Mouse (Mus musculus) thymus, adult 2 months (tissue): ENCODE results near the gene Fam118b. TPM values are rescaled to one million over a fixed set of nuclear protein-coding genes. Genes with fewer than 3 reads are reported as not detected.

Source experiments
- DNase-seq: peaks from one replicate; pipeline ENCODE4 v3.0.0; 2021
- H3K27ac ChIP-seq: fragments of 200-500 bp; 2 replicates; pipeline ENCODE4 v1.5.1; 2012; ENCODE audit warnings: low read length, control low read depth; ENCODE audit not compliant: control insufficient read depth, insufficient read depth
- H3K27me3 ChIP-seq: fragments of 200-500 bp; 2 replicates; pipeline ENCODE4 v1.6.1; 2012; ENCODE audit warnings: mild to moderate bottlenecking, low read length, moderate library complexity, mixed read lengths; ENCODE audit not compliant: control insufficient read depth, insufficient read depth
- H3K36me3 ChIP-seq: fragments of 200-500 bp; 2 replicates; pipeline ENCODE4 v1.6.1; 2012; ENCODE audit warnings: mild to moderate bottlenecking, low read length, moderate library complexity; ENCODE audit not compliant: control insufficient read depth, insufficient read depth
- H3K4me1 ChIP-seq: fragments of 200-500 bp; replicated peaks from 2 replicates; pipeline ENCODE4 v1.6.1; 2012; ENCODE audit warnings: low read length; ENCODE audit not compliant: control insufficient read depth, insufficient read depth
- H3K4me3 ChIP-seq: fragments of 200-500 bp; 2 replicates; pipeline ENCODE4 v1.5.1; 2012; ENCODE audit warnings: mild to moderate bottlenecking, low read length, control low read depth, moderate library complexity; ENCODE audit not compliant: control insufficient read depth, insufficient read depth
- CTCF ChIP-seq: fragments of 200-500 bp; IDR thresholded peaks from 2 replicates; pipeline ENCODE4 v1.5.1; 2012; ENCODE audit warnings: mild to moderate bottlenecking, control low read depth, low read length, moderate library complexity, borderline replicate concordance; ENCODE audit not compliant: control insufficient read depth, poor library complexity, insufficient read depth; ENCODE audit errors: extremely low read depth
- POLR2A ChIP-seq: fragments of 200-500 bp; IDR thresholded peaks from 2 replicates; pipeline ENCODE4 v1.6.1; 2012; ENCODE audit warnings: mild to moderate bottlenecking, low read length, control low read depth, moderate library complexity; ENCODE audit not compliant: control insufficient read depth, poor library complexity, insufficient read depth; ENCODE audit errors: extremely low read depth
- WGBS: fragments of 180-500 bp; shearing (Covaris S2); methylation state at CpG from one replicate; pipeline ENCODE4 v1.1.7; 2018; 5-methylcytosine and 5-hydroxymethylcytosine counted together
- polyA plus RNA-seq: library from polyadenylated mRNA; depleted of rRNA; stranded (reverse); fragments of >200 nt; gene quantifications from 2 replicates; pipeline ENCODE4 v1.2.3, GENCODE M21; 2012

The Fam118b gene
- polyA plus RNA-seq, 1 experiment, result 20.6 TPM

- no peak for DNase-seq
- Histone ChIP-seq H3K4me1 (no peaks in the 10 kb centered on the region), H3K4me3 (no peak overlapping the region), H3K27me3 (no peaks in the 10 kb centered on the region), H3K27ac (no peak overlapping the region), H3K36me3 (no peaks in the 10 kb centered on the region)
- TF ChIP-seq CTCF, result no peak
- no peak for TF ChIP-seq POLR2A
- WGBS, result 87% methylated on average over 7 of the region's 7 CpGs
Measured at GRCm38 (mm10) chr9:35307461-35307860, 39.9 kb upstream of the Fam118b start.

- no peak for DNase-seq
- Histone ChIP-seq H3K4me3 (no peak overlapping the region), H3K27ac (no peak overlapping the region), H3K36me3 (no peaks in the 10 kb centered on the region), H3K4me1 (no peaks in the 10 kb centered on the region), H3K27me3 (no peaks in the 10 kb centered on the region)
- no peak for TF ChIP-seq POLR2A
- no peak for TF ChIP-seq CTCF
- 96% methylated on average over 3 of the region's 3 CpGs for WGBS
Measured at GRCm38 (mm10) chr9:35302172-35302571, 34.6 kb upstream of the Fam118b start.

GRCm38 (mm10) chr9:35297791-35298190 is 30.2 kb upstream of the Fam118b start:
- H3K36me3 ChIP-seq, result no peaks in the 10 kb centered on the region
- no peak overlapping the region for H3K27ac ChIP-seq
- H3K4me1 ChIP-seq, result no peaks in the 10 kb centered on the region
- no peaks in the 10 kb centered on the region for H3K27me3 ChIP-seq
- no peak overlapping the region for H3K4me3 ChIP-seq
- no peak for DNase-seq
- TF ChIP-seq CTCF, result no peak
- no peak for TF ChIP-seq POLR2A

GRCm38 (mm10) chr9:35293465-35293864 is 25.9 kb upstream of the Fam118b start:
- DNase-seq, result no peak
- no peaks in the 10 kb centered on the region for H3K27me3 ChIP-seq
- H3K4me1 ChIP-seq, result no peaks in the 10 kb centered on the region
- TF ChIP-seq CTCF (no peak), POLR2A (no peak)
- no peak overlapping the region for H3K27ac ChIP-seq
- no peaks in the 10 kb centered on the region for H3K36me3 ChIP-seq
- no peak overlapping the region for H3K4me3 ChIP-seq
- 87% methylated on average over 5 of the region's 5 CpGs for WGBS

DNA sequence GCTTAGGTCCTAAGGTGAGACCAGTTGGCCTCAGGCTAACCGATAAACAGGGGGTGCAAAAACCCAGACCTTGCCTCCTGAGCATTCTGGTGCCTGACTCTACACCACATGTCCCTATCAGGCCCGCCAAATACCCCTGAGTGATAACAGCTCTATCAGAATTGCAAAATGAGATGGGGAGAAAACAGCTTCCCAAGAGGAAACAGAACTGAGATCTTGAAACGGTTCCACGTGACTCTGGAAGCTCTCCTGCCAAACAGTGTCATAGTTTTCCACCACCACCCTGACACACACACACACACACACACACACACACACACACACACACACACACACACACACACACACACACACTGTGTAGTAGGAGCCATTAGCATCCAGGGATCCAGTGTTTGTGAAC is 23.3 kb upstream of the Fam118b start:
- Histone ChIP-seq H3K27ac (no peak overlapping the region), H3K27me3 (no peaks in the 10 kb centered on the region), H3K36me3 (no peaks in the 10 kb centered on the region)

GRCm38 (mm10) chr9:35290417-35290816 is 22.8 kb upstream of the Fam118b start:
- H3K4me3 ChIP-seq, result no peak overlapping the region
- TF ChIP-seq POLR2A, result no peak
- no peak for TF ChIP-seq CTCF
- no peaks in the 10 kb centered on the region for H3K4me1 ChIP-seq
- H3K27ac ChIP-seq, result no peak overlapping the region
- no peaks in the 10 kb centered on the region for H3K27me3 ChIP-seq
- no peak for DNase-seq
- H3K36me3 ChIP-seq, result no peaks in the 10 kb centered on the region
- 97% methylated on average over 3 of the region's 3 CpGs for WGBS

More for the DNA sequence above, 23.3 kb upstream of the Fam118b start:
- 89% methylated on average over 4 of the region's 4 CpGs for WGBS
- Histone ChIP-seq H3K4me1 (no peaks in the 10 kb centered on the region), H3K4me3 (no peak overlapping the region)
- DNase-seq, result no peak
- no peak for TF ChIP-seq POLR2A
- no peak for TF ChIP-seq CTCF

DNA sequence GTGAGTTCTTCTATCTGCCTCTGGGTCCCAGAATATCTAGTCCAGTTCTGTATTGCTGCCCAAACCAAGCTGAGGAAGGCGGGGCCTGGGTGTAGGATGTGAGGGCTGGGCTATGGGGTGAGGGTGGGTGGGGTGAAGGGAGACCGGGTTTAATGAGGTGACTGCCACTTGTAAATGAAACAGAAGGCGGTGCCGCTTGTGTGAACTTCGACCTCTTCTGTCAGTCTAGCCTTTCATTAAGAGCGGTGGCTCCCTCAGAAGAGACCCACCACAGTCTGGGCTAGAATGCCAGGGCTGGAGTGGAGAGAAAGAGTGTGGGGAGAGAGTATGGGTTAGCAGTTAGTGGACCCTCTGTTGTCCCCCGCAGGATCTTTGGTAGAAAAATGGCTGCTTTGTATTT is 22.4 kb upstream of the Fam118b start:
- no peak overlapping the region for H3K4me3 ChIP-seq
- H3K27me3 ChIP-seq, result no peaks in the 10 kb centered on the region
- no peak for TF ChIP-seq POLR2A
- no peak for TF ChIP-seq CTCF
- 79% methylated on average over 7 of the region's 7 CpGs for WGBS
- H3K4me1 ChIP-seq, result no peaks in the 10 kb centered on the region
- no peaks in the 10 kb centered on the region for H3K36me3 ChIP-seq
- DNase-seq, result no peak
- H3K27ac ChIP-seq, result no peak overlapping the region
